Mouse (Mus musculus) spleen, postnatal 36 days (tissue): ENCODE data around the gene Mpc1.
"Not testable (repeated sequence)": the region's sequence is repeated elsewhere in the genome, so short reads cannot be mapped to it uniquely, and the experiment has no call there.

Source experiments
- DNase-seq, 2 experiments: peaks; one replicate each; pipeline ENCODE4 v3.0.0; 2022; ENCODE audit warnings: low spot score in 2 of 2, mixed read lengths in 1 of 2

Mpc1 gene

GRCm38 (mm10) chr17:8278356-8278755, 4.3 kb upstream of the Mpc1 start:
- no peak for DNase-seq

DNA sequence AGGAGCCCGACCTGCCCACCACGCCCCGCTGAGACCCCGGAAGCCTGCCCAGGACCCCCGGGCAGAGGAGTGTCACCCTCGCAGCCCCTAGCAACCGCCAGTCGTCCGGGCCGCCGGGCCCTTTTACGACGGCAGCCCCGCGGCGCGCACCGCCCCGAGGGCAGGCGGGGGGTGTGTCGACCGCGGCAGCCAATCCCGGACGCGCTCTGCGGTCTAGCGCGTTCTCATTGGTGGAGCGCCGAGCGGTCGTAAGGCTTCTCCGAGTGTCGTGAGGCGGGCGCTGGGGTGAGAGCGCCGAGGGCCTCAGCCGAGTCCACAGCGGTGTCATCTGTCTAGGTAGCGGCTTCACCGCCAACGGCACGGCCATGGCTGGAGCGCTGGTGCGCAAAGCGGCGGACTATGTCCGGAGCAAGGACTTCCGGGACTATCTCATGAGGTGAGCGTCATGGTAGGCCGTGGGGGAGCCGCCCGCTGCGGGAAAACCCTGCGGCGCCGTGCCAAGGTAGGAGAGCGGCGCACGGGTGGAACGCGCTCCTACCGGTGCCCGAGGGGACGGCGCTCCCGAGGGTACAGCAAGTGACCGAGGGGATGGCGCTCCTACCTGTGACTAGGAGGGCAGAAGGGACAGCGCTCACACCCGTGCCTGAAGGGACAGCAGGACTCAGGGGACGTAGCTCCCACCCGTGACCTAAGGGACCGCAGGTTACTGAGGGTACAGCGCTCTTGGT, 986 bp downstream of the Mpc1 start:
- peak; percentile 96 for DNase-seq

DNA sequence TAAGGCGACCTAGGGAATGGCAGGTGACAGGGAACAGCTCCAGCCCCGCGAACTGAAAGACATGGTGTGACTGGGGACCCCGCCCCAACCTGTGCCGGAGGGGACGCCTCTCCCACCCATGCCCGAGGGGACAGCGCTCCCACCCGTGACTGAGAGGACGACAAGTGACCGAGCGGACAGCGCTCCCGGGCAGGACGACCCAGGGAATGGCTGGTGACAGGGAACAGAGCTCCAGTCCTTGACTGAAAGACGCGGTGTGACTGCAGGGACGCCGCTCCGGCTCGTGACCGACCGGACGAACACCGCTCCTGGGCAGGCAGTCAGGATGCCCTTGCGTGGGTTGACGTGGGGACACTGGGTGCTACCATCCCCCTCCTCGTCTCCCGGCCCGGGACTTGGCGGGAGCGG, 1.6 kb downstream of the Mpc1 start:
- peak in 1 of 2 experiments; percentile 4 for DNase-seq

GRCm38 (mm10) chr17:8285056-8285455, 2.4 kb downstream of the Mpc1 start:
- no peak for DNase-seq

DNA sequence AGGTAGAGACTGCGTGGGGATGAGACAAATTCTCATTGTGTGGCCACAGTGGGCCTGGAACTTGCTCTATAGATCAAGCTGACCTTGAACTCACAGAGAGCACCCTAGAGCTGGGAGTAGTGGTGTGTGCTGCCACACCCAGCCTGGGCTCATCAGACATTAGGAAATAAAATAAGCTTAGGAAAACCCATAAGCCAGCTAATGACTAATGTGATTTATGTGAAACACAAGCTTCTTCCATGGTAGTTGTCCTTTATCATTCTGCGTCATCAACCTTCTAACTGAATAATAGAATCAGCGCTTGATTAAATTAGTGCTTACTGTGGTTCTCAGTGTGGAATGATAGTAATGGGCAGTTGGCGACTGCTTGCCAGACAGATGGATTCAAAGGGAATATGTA, 4.3 kb downstream of the Mpc1 start:
- DNase-seq = no peak

GRCm38 (mm10) chr17:8289993-8290679, 7.4 kb downstream of the Mpc1 start:
- no peak for DNase-seq

- DNase-seq = no peak
Measured at GRCm38 (mm10) chr17:8290736-8291135, 8.0 kb downstream of the Mpc1 start.

GRCm38 (mm10) chr17:8295825-8296224, 13.1 kb downstream of the Mpc1 start:
- DNase-seq = no peak

DNA sequence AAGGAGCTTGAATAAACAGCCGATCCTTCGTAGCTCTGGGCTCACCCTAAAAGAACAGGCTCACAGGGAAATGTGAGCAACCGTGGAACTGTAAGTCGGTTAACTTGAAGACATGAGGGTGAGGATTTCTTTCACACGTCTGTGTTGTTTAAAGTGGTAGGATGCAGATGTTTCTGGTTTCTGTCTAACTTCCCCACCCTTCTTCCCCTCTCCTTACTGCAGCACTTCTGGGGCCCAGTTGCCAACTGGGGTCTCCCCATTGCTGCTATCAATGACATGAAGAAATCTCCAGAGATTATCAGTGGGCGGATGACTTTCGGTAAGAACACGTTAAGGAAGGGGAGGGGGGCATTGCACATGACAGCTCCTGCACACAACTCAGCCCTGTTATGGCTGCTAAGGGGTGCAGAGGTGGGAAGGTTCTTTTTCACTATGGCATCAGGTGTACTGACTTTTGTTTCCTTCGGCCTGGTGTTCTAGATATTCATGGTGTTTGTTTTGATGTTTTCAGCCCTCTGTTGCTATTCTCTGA, 13.7 kb downstream of the Mpc1 start:
- no peak for DNase-seq

GRCm38 (mm10) chr17:8297746-8298145, 15.0 kb downstream of the Mpc1 start:
- DNase-seq = no peak

- DNase-seq = no peak
Measured at GRCm38 (mm10) chr17:8298281-8298680, 15.6 kb downstream of the Mpc1 start.

DNA sequence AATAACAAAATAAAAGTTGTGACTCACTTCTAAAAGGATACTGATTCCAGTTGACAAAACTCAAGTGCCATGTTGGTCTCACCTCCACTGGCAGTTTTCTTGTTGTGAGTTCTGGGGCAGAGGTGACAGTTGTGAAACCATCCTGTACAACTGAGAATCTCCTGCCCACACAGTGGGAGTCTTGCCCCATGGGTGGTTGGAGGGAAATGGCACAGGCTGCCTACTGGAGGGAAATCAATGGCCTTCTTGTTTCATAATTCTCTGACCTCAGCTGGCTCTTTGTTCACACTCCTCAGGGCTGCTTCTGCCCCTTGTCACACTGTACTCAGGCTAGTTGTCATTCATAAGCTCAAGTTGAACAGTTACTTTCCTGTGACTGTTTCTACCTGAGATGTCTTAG, 16.8 kb downstream of the Mpc1 start:
- DNase-seq = no peak

DNA sequence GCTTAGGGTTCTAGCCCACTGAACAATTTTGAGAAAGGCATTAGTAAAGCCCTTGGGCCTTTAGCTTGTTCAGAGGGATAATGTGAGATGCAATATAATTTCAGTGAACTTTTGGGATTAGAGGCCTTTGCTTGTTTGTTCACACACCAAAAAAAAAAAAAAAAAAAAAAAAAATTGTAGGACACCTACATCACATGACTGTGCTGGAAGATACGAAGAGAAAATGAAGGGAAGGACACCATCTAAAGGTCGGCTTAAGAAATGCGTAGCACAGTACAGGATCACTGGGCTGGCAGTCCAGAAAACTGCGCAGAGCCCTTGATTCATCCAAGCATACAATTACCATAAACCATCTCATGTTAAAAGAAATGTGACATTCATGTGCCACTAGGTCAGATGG, 18.8 kb downstream of the Mpc1 start:
- no peak for DNase-seq

DNA sequence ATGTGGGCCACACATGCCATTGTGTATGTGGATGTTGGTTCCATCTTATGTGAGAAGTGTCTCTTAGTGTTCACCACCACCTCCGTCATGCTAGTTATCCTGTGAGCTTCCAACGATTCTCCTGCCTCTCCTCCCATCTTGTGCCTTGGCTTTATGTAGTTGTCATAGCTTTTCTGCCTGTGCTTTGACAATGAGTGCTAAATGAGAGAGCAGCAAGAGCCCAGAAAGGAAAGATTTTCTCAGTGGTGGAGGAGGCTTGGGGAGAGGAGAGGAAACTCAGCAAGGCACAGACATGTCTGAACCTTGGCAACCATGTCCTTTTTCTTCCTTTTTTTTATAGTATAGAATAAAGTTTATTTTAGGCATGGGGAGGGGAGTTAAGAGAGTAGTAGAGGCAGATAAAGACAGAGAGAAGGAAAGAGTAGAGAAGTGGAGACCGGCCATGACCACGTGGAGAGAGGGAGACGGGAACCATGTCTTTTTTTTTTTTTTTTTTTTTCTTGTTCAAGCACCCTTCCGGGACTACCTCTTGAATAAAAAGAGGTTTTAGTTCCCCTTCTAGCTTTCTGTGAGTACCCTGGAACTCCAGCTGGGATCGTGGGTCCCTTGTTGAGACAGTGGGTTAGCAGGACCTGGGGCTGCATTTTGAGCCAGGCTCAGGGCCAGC, 20.2 kb downstream of the Mpc1 start:
- DNase-seq = no peak

DNA sequence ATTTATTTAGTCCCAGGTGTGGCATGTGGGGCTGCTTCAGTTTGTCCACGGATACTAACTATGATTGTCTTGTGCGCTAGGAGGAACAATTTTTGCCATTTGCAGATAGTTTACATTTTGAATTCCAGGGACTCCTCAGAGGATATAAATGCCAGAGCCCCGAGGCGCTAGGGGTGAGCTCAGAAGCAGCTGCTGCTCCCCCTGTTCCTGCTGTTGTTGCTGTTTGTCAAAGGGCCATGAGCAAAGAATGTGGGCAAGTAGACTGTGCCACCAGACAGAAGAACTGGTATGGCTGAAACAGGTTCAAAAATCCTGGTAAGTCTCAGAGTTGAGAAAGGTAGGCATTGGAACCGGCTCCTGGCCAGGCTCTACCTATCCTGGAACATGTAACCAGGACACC, 21.0 kb downstream of the Mpc1 start:
- DNase-seq = no peak

- DNase-seq = no peak
Measured at GRCm38 (mm10) chr17:8305801-8306200, 23.1 kb downstream of the Mpc1 start.

- DNase-seq = peak; percentile 93 to 96
Measured at GRCm38 (mm10) chr17:8310838-8311614, 28.3 kb downstream of the Mpc1 start, which contains the start of gene Sft2d1. Sft2d1 (plus strand) TSS chr17:8311102.

DNA sequence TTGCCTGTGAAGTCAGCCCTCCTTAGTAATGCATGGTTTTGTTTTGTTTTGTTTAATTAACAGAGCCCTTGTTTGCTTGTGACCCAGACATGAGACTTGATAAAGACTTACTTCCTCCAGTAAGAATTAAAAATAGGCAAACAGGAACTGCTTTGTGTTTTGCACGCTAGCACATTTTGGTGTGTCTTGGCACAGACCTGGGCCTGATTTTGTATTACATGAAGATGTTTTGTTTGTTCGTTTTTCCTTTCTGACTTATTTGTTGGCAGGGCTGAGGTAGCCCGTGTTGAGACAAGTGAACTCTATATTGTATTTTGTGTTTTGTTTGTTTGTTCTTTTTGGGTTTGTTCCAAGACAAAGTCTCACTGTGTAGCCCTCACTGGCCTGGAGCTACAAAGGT, 29.0 kb downstream of the Mpc1 start:
- DNase-seq = peak in 1 of 2 experiments; percentile 21

DNA sequence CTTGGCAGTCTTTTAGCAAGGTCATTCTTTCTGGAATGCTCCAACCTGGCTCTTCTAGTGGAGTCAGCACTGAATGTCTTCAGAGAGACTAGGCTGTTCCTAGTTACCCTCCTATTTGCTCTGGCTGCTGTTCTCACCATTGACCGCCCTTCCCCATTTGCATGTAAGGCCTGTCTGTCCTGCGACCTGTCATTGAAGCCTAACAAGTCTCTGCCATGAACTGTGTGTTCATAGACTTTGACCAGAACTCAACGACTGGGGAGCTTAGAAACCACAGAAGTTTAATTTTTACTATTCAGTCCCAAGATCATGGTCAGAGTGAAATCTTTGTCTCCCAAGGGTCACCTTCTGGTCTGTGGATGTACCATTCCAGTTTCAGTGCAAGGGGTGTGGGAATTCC, 31.3 kb downstream of the Mpc1 start:
- DNase-seq = no peak

DNA sequence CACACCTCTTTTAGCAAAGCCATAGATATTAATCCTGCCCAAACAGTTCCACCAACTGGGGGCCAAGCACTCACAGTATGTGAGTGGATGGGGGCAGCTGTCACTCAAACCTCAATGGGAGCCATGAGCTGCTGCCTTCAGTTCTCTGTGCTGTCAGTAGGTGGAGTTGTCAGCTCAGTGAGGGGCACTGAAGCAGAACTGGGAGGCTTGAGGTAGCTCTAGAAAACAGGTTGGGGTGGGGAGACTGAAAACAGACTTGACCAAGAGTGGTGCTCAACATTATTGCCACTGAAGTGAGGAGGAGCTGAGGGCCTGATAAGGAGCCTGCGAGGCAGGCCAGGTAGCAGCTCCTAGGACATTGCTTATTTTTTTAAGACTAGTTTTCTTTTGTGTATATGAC, 33.5 kb downstream of the Mpc1 start:
- DNase-seq = peak in 1 of 2 experiments; percentile 6

DNA sequence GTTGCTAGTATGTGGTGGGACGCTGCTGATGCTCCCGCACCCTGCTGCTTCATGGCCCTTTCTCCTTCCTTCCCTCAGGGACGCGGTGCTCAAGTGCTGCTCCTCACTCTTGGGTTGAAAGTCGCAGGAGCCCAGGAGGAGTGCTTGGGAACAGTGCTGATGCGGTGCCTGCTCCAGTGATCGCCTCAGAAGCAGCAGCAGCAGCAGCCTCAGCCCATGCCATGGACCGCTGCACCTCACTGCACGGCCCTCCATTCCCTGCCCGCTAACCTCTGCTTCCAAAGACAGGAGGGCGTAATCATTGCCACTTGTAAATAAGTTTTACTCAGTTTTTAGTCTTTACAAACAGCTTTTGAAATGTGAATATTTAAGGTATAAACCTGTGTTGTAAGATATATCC, 44.2 kb downstream of the Mpc1 start:
- not testable (repeated sequence) for DNase-seq
